Mouse (Mus musculus): ENCODE results near the gene Wwp2.

Gene Wwp2

DNA sequence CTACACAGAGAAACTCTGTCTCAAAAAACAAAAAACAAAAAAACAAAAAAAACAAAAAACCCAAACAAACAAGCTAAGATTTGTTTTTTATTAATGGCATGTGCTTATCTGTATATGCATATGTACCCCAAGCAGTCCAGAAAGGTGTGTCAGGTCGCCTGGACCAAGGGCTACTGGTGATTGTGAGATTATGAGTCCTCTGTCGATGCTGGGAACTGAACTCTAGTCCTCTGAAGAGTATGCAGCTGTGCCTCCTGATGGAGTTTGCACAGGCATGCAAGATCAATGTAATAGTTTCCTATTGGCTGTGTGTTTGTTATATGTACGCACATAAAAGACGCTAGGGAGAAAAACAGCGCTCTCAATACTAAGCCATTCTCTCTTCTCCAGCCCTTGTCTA lies 74.0 kb downstream of the Wwp2 start:
- DNase-seq (ENCODE audit: low read depth, low spot score), result no peak

DNA sequence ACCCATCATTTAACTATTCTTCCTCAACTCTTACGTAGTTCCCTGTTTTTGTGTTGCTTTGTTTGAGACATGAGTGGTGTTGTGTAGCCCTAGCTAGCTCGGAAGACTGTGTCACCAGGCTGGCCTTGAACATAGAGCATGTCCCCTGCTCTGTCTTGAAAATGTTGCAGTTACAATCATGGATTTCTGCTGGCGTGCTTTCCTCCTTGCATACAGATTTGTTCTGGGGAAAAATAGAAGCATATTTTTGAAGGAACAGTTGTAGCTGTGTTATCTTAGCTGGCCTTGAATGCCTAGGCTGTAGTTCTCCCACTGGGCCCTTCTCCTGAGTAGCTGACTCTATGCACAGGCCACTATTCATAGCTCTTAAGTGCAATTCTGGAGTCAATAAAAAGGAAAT lies 74.6 kb downstream of the Wwp2 start:
- no peak for DNase-seq (ENCODE audit: low read depth, low spot score)

DNA sequence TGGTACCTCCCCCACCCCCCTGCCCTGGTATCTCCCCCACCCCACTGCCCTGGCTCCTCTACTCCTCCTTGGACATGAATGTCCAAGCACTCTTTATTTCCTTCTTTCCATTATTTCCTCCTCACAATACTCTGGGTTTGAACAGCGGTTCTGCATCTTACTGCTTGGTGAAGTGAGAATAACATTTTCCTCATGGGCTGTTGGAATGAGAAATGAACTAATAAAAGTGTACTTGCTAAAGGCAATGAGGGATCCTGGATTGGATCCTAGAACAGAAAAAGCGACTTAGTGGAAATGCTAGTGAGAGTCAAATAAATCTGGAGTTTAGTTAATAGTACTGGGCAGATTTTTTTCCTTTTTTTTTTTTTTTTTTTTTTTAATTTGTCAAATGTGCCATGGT lies 77.1 kb downstream of the Wwp2 start:
- DNase-seq (ENCODE audit: low read depth, low spot score), result no peak

DNA sequence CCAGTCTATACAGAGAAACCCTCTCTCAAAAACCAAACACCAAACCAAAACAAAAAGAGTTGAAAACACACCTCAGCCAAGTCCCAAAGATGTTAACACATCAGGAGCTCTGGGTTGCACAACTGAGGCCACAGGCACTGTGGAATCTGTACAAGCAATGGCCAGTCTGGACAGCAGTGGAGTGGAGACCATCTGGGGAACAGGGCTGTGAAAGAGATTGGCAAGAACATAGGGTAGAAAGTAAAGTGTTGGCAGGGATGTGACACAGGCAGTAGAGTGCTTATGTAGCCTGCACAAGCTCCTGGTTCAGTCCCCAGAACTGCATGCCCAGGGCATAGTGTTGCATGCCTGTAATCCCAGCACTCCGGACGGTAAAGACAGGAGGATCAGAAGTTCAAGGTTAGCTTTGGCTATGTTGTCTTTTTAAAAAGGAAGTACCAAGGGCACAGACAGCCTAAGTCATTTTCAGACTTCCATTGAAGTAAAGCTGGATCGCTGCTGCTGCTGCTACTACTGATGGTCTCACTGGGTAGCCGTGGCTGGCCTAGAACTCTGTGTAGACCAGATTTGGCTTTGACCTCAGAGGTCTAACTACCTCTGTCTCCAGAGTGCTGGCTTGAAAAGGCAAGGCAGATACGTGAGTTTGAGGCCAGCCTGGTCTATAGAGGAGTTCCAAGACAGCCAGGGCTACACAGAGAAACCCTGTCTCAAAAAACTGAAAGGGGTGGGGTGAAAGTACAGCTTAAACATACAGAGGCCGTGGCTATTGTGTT lies 79.0 kb downstream of the Wwp2 start:
- no peak for DNase-seq (ENCODE audit: low read depth, low spot score)

DNA sequence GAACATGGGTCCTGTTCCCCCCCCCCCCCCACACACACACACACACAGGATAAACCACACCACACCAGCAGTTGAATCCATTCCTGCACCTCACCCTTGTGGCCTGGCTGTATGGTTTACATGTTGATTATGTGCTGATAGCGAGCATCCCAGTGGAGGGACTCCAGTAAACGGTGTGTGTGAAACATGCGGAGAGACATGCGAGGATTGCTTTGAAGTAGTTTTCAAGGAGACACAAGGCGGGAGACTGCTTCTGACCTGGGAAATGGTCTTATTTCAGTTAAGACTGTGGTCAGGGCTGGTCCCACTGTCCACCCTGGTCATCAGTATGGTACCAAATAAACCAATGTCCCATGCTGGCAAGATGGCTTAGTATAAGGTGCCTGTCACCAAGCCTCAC lies 82.6 kb downstream of the Wwp2 start:
- DNase-seq (ENCODE audit: low read depth, low spot score), result no peak

DNA sequence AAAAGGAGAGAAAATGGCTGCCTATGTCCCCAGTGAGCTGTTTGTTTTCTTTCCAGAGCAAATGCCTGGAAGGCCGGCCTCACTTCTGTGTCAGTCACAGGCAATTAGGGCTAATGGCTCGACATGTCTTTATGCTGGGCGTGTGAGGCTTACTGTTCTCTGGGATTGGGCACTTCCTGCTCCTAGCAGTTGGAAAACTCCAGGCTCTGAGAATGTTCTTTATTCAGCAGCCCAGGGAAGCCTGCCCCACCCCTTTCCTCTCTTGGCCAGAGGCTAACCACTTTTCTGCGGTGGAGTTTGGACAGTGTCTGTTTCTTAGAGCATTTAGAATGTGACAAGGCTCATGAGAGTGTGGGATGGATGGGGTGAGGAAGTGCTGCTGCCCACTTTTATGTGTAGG lies 83.7 kb downstream of the Wwp2 start:
- peak; percentile 44 for DNase-seq (ENCODE audit: low read depth, low spot score)

DNA sequence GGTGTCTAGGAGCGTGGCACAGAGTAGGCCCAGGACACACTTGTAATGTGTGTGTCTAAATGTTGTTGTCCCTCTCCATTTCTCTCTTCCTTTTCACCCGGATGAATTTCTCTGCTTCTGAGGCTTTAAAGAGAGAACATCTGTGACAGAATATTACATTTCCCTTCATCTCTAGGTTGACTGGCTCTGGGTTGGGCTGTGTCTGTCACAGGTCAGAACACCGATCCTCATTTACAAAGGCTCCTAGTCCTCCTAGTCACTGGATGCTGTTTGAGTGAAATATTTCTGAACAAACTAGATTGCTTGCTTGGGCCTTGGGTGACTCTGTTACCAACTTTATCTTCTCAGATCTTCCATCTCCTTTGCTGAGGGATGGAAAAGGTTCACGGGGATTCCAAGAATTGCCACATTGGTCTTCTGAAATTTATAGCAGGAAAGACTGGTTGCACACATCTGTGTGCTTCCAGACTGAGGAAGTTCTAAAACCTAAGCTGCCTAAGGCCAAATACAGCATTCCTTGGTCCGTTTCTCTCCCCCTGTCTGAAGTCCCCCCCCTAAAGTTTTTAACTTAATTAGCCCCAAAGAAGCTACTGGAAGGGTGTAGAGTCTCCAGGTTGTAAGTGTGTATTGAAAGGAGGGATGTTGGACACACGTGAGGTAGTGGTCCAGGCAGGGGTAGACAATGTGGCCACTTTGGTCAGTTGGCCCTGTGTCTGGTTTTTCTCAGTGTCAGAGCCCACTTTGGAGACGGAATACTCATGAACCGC lies 85.8 kb downstream of the Wwp2 start:
- no peak for DNase-seq (ENCODE audit: low read depth, low spot score)

DNA sequence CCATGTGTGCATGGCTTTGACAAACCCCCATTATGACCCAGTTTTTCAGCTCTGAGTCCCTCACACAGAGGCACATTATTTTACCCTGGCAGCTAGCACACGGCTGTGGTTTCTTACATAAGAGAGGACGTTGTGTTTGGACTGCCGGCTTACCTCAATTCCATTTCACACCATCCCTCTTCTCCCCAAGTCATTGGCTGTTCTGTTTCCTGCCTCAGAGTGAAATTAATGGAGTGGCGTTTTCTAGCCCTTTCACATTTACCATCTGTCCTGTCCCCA lies 86.3 kb downstream of the Wwp2 start:
- peak; percentile 78 for DNase-seq (ENCODE audit: low read depth, low spot score)

DNA sequence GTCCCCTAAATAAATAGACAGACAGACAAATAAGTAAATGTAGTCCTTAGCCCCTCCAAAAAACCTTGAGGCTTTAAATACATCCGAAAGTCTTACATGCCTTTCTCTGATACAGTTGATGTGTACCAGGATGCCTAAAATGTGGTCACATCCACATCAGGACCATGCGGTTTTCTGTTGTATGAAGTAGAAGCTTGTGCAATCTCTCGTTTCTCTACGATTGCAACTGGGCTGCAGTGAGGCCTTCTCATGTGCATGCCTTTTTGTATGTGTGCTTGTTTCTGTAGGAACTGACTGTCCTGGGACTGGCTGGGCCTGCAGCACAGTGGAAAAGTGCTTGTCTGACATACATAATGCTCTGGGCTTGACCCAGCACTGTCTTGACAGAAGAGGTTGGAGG lies 88.4 kb downstream of the Wwp2 start:
- no peak for DNase-seq (ENCODE audit: low read depth, low spot score)

DNA sequence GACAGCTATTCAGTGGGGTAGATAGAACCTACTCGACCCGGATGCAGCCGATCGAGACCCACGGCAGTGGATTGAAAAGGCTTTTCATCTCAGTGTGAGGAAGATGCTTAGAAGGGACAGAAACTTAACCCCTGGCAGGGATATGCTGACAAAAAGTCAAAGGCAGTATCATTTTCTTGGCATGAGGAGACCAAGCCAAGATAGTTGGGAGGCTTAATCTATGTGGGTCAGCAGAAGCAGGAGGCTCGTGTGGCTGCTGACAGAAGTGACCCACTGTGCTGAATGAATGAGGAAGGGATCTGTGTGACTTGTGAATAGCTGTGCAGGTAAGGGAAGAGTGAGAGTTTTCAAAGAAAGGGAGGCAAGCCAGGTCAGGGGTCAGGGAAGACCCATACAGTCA lies 92.6 kb downstream of the Wwp2 start:
- no peak for DNase-seq (ENCODE audit: low read depth, low spot score)

DNA sequence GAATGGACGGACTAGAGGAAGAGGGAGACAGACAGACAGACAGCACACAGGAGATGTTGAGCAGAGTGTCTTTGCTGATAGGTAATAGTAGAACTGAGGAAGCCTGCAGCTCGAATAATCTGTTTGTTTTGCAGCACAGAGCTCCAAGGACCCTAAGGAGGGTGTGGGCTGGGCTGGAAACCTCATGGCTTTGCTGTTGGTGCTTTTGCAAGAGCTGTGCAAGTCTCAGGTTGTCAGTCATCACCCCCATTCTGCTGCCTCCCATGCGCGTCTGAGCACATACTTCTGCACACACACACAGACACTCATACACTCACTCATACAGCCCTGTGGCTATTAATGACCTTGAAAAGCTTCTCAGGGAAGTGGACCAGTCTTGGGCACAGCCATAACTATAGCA lies 101.3 kb downstream of the Wwp2 start:
- DNase-seq (ENCODE audit: low read depth, low spot score), result peak; percentile 53

DNA sequence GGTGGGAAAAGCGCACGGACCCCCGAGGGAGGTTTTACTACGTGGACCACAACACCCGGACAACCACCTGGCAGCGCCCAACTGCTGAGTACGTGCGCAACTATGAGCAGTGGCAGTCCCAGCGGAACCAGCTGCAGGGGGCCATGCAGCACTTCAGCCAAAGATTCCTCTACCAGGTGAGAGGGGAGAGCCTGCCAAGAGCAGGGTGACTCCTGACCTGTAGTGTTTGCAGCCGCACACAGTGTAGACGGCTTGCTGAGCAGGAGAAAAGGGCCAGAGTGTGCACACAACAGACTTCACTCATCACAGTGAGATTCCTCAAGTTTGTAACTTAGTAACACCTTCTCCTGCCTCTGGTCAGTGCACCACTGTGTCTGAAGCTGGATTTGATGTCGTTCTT lies 104.5 kb downstream of the Wwp2 start:
- DNase-seq (ENCODE audit: low read depth, low spot score), result no peak

DNA sequence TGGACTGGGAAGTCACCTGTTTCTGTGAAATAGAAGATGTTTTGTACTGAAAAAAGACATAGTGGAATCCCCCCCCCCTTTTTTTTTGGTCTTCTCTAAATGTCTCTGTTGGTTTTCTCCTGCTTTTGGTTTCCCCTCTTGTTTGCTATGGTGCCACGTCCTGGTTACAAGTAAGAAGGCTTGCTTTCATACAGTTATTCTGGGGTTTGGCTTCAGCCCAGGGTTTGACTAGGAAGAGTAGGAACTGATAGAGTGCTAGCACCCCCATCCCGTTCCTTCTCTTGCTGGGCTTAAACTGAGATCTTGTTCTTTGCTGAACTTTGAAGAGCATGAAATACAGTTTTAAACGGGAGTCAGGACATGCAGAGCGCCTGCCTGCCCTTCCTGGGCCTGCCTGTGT lies 105.2 kb downstream of the Wwp2 start:
- peak; percentile 60 for DNase-seq (ENCODE audit: low read depth, low spot score)

DNA sequence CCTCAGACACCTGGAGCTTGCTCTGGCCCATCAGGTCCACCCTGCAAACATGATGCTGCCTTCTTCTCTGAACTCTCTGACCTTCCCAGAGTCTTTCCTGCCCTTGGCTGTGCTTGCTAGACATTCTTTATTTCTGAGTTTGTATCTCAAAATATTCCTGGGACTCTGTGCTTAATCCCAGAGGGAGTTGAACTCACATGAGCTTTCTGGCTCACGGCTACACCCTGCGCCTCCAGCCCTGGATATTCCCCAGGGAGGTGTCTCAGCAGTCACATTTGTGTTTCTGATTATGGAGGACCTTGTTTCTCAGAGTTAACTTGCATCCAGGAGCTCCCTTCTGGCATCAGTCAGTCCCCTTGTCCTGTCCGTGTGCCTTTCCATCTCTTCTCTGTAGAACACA lies 106.0 kb downstream of the Wwp2 start:
- no peak for DNase-seq (ENCODE audit: low read depth, low spot score)

DNA sequence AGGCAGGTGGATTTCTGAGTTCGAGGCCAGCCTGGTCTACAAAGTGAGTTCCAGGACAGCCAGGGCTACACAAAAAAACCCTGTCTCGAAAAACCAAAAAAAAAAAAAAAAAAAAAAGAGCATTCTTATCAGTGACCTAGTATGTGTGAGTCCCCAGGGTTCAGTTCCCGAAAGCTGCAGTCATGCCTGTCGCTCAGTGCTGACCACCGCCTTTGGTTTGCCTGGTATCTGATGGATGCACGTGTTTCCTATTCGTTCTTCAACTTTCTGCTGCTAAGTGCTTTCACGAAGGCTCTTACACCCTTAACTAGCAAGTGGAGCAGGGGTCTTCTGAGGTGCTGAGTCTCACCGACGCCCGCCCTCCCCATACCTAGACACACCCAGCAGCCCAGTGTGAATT lies 107.5 kb downstream of the Wwp2 start:
- DNase-seq (ENCODE audit: low read depth, low spot score), result no peak

DNA sequence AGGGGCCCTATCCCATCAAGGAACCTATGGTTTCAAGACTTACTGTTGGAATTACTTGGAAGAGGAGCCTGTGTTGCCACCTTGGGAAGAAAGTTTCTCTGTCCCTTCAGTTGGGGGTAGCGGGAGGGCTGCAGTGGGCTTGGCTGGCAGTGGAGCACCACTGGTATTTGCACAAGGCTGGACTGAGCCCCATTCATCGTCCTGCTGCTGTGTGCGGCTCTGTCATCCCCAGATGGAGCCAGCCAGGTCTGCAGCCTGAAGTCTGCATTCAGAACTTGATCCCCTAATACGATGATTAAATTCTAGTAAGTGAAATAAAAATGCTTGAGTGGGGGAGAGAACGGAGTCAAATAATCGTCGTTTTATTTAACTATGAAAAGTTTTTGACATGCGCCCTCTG lies 108.0 kb downstream of the Wwp2 start:
- DNase-seq (ENCODE audit: low read depth, low spot score), result no peak

DNA sequence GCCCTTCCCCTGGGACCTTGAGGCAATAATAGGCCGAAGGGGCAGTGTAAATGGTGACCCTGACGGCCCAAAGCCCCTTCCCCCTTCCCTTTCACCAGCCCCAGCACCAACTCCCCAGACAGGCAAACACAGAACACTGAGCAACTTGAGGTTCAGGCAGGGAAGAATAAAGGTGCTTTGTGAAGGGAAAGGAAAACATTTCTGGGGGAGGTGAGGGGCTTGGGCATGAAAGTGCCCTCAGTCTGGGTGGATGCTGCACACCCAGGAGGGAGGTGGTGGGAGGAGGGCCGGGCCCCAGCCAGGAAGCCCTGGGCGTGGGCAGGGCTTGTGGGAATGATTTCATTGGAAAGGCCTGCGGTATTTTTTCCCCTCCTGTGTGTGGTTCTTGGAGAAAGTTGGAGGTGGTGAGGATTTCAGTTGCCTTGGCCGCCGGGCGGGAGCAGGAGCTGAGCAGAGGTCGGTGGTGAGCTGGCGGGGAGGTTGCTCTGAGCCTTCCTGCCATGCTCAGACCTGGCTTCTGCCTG lies 108.5 kb downstream of the Wwp2 start:
- DNase-seq (ENCODE audit: low read depth, low spot score), result peak; percentile 49

DNA sequence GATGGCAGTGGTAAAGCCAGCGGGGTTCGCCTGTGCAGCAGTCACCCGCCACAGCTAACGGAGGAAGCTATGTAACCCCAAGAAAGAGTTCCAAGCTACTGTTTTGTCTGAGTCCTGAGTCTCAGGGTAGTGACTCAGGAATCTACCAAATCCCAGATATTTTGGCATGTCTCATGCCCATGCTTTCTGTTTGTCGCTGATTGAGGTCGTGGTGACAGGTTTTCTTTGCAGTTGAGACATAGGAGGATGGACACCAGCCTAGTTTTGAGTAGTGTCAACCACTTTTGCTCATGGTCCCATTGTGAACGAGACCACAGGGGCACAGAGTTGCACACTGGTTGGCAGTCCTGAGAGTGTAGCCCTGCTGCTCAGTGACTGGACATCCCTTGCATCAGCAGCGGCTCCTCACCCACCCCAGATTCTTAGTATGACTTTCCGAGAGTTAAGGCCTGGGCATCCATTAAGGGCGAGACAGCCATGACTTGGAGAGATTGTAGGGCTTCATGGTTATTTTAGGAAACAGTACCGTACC lies 109.5 kb downstream of the Wwp2 start:
- no peak for DNase-seq (ENCODE audit: low read depth, low spot score)

DNA sequence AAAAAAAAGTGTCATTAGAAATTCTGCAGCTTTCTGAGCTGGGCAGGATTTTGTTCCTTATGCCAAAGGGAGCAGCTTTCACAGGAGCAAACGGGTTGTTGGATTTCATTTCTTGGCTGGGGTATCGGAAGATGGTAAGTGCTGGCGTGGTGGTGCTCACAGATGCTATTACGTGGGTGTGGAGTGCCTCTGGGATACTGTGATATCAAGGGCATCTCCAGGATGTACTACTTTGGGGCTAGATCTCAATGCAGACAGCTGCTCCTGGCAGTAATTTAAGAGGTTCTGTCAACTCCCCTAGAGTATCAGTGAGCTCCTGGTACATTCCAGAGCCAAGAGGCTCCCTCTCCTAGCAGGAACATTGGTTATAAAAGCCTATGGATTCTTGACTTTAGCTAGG lies 110.0 kb downstream of the Wwp2 start:
- peak; percentile 84 for DNase-seq (ENCODE audit: low read depth, low spot score)

DNA sequence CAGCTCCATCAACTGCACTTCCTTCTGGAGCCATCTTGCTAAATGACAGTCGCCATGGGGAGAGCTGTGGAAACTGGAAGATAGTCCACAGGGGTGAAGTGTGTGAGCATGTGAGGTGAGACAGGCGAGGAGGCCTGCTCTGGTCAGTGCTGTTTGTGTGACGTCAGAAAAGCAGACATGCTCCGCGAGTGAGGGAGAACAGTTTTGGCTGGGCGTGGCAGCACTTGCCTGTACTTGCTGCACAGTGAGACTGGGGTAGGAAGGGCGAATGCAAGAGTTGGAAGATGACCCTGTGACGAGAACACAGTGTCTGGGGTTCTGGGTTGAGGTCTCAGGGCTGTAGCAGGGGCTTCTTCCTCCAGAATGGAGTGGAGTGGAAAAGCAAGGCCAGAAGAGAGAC lies 110.7 kb downstream of the Wwp2 start:
- no peak for DNase-seq (ENCODE audit: low read depth, low spot score)

DNA sequence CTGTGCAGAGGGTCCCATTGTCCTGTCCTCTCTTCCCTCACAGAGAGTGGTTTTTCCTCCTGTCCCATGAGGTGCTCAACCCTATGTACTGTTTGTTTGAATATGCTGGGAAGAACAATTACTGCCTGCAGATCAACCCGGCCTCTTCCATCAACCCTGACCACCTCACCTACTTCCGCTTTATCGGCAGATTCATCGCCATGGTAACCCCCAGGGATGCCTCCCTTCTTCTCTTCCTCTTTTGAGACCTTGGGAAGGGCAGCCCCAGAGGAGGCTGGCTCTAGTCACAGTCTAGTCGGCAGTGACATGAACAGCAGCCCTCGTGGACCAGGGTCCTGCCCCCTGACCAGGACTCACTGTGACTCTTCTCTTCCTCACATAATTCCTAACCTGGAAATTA lies 116.1 kb downstream of the Wwp2 start:
- no peak for DNase-seq (ENCODE audit: low read depth, low spot score)

DNA sequence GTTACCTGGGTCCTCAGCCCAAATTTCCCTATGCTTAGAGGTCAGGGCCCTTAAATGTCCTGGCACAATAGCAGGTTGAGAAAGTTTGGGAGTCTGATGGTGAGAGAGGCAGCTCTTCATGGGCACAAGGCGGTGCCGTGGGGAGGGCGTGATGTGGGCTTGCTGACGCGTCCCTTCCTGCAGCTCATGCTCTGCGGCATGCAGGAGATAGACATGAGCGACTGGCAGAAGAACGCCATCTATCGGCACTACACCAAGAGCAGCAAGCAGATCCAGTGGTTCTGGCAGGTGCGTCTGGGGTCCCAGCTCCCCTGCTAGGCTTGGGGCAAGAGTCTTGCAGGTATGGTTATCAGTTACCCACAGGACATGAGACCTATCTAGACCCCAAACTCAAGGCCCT lies 119.1 kb downstream of the Wwp2 start:
- no peak for DNase-seq (ENCODE audit: low read depth, low spot score)

DNA sequence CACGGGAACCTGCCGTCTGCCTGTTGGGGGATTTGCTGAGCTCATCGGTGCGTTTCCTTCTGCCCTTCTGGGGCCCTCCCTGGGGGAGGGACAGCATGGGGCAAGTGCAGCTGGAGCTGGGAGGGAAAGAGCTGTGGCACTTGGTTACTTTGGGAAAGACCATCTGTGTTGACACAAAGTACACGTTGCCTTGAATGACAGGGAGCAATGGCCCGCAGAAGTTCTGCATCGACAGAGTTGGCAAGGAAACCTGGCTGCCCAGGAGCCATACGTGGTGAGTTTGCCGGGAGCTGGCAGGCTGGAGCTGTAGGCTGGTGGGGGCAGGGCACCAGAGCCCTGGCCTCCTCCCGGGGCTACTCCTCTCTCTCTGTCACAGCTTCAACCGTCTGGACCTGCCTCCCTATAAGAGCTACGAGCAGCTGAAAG lies 120.4 kb downstream of the Wwp2 start:
- DNase-seq (ENCODE audit: low read depth, low spot score), result no peak
